Mouse (Mus musculus): ENCODE measurements around the gene Fbxl7.

DNA sequence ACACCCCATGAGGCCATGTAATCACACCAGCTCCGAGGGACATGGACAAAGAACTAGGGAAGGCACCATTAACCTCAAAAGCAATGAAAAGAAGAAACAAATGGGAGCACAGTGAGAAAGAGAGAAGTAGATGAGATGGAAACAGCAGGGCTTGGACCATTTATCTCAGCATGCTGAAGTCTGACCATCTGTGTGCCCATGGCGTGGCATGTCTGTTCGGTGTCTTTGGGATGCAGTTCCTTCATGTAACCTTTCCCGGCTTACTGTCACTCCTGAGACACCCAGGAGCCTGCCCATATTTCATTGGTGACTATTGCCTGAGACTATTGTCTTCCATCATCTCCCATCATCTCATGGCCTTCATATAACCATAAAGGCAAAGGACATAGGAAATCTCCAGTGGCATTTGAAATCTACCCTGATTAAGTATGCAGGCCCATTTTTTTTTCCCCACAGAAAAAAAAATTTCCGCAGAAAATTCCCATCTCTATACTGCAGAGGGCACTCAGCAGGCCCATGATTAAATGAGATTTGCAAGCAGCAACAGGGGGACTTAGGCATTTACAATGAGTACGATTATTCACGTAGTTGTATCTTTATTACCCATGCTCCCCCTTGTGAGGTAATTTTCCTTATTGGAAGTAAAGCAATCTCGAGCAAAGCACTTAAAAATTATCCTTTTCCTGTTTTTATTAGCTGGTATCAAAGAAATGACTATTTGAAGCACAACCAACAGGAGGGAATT, 15.0 kb downstream of the Fbxl7 start:
- TF ChIP-seq CTCF (IDR thresholded peaks at IDR 0.05; ENCODE audit: extremely low read depth, insufficient read depth, insufficient read length, insufficient replicate concordance): no peak
- no peak for TF ChIP-seq POLR2A (IDR thresholded peaks at IDR 0.05; ENCODE audit: low read depth, low read length)

Data from spleen, adult 2 months (tissue).